Mouse (Mus musculus) heart, adult 11 months (tissue): ENCODE measurements at regions not wholly inside any gene's neighbourhood (a gene's known extent, or its start where the extent isn't known, plus 50 kb on each side); places are given as distances from the start of the nearest gene placed in this dataset.
A peak's percentile ranks its signal among the peaks of the same experiment; 100 is the strongest.

ENCODE experiments used
- DNase-seq: peaks from one replicate; pipeline ENCODE4 v3.0.0; 2022

GRCm38 (mm10) chr16:77537351-77537750 lies 64.5 kb downstream of the Gm11146 start:
- no peak for DNase-seq

DNA sequence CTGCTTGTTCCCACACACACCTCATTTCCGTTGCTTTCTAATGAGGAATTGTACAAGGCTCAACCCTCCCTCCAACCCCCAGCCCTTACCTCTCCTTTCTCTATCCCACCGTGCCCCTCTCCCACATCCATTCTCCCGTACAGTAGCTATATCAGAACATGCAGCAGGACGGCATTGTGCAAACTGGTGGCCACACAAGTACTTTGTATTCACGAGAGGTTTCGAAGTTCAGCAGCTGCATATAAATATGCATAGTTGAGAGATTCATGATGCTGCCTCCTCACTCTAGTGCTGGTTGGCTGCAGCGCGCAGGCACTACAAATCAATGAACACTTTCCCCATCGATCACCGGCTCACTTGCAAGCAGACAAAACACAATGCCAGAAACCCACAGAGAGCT lies 65.1 kb downstream of the Gm11146 start:
- no peak for DNase-seq

- no peak for DNase-seq
Observed at GRCm38 (mm10) chr16:77536314-77536713, 65.6 kb downstream of the Gm11146 start.

DNA sequence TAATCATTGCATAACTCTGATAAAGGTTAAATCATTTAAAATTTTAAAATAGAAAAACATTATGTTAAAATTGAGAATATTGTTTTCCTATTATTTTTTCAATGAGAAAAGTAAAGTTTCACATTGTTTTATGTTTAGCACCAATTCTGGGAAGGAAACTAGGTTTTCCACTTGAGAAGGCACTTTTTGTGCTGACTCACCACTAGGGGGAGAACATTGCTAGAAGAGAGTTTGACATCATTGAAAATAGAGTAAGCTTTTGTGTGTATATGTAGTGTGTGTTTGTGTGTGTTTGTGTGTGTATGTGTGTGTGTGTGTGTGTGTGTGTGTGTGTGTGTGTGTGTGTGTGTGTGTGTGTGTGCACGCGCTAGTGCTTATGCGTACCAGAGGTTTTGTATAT lies 66.9 kb downstream of the Gm11146 start:
- DNase-seq, result no peak

DNA sequence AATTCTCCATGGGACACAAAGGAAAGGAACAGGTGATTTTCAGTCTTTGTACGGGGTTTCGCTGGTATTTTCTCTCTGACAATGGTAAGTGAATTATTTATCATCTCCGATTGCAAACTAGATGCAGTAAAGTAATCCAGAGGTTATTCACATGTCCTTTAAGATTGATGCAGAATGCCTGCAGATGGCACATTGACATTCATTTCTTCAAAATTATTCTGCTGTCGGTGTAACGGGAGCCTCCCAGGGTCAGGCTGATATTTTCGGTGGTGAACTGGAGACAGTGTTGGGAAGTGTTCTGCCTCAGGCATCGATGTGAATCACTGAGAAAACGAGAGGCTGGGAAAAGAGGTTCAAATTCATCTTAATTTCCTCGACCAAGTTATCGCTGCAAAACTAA lies 70.3 kb downstream of the Gm11146 start:
- no peak for DNase-seq

DNA sequence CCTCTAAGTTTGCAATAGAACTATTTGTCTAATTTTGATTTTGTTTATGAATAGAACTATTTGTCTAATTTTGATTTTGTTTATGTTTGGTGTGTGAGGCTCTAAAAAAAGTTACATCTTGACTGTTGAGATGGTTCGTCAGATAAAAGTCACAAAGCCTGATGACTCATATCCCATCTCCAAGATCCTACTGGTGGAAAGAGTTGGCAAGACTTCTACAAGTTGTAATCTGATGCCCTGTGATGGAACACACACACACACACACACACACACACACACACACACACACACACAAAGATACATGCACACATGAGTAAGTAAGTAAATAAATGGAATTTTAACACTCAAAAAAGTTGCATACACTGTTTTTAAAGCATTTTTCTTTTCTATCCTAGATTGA lies 73.9 kb downstream of the Gm11146 start:
- no peak for DNase-seq

- no peak for DNase-seq
Observed at GRCm38 (mm10) chr16:77514606-77515005, 87.3 kb downstream of the Gm11146 start.

- DNase-seq, result no peak
Observed at GRCm38 (mm10) chr16:77503556-77503955, 98.3 kb downstream of the Gm11146 start.

DNA sequence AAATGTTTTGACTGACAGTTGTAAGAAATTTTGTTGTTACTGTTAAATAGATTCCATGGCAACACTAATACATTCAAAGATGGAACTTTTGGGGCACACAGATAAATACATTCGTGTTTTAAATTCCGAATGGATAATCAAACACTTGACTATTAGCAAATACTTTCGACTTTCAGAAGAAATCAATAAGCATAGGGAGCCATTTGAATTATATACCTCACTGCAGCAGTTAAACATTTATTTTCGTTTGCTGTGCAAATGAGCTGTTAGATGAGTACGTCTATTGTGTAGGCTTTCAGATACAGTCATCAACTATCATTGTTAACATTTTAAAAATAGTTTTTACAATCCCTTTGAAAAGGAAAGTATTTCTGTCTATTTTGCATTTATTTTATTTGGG lies 99.0 kb downstream of the Gm11146 start:
- no peak for DNase-seq

GRCm38 (mm10) chr16:77502026-77502425 lies 99.9 kb downstream of the Gm11146 start:
- no peak for DNase-seq

- DNase-seq, result no peak
Observed at GRCm38 (mm10) chr16:77500981-77501380, 100.9 kb downstream of the Gm11146 start.

- DNase-seq, result peak; percentile 95
Observed at GRCm38 (mm10) chr16:77500413-77500812, 101.5 kb downstream of the Gm11146 start.

DNA sequence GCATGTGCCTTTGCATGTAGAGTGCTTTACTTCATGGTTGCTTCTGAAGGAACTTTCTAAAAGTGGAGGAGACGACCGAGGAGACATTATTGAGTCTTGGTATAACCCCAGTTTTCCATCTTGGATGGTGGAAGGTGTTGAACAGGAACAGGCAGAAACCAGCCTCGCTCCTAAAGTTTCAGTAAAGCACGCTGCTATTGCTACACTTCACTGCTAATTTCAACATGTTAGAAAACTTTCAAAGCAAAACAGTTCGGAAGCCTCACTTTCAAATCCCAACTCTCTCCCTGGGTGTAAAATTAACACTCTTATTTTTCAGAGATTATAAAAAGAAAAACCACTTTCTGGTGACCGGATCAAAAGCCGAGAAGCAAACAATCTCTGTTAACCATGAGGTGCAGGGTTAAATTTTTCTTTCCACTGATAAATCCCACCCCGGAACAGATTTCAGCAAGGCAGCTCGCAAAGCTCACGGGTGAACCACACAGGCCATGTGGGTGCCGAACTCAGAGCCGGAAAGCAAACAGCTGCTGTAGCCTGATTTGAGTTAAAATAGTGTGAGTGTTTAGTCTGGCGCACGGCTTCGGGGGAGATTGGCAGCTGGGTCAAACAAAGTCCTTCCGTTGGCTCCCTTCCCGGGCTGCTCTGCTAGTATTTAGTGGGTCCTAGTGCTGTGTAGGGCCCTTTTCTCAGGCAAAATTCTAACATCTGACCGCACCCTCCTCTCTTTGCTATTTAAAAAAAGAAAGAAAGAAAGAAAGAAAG lies 102.2 kb downstream of the Gm11146 start:
- peak; percentile 99 for DNase-seq

DNA sequence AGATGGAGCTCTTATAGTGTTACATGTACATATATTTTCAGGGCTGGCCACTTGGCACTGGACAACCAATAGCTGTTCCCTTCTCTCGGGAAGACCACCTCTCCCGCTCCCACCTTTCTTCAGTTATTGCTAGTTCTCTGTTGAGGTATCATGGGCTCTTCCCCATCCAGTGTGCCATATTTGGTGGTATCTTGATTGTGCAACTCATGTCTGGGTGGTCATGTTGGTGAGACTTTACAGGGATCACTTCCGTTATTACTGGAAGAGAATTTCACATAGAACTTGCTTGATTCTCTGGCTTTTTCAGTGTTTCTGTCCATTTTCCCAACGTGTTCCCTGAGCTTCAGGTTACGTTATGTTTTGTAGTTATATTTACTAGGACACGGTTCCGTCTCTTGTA lies 106.6 kb downstream of the Gm11146 start:
- no peak for DNase-seq

GRCm38 (mm10) chr16:77494042-77494441 lies 107.9 kb downstream of the Gm11146 start:
- DNase-seq, result no peak

- DNase-seq, result no peak
Observed at GRCm38 (mm10) chr16:77488155-77488554, 113.7 kb downstream of the Gm11146 start.

- no peak for DNase-seq
Observed at GRCm38 (mm10) chr16:77479812-77480211, 122.1 kb downstream of the Gm11146 start.

GRCm38 (mm10) chr16:77471868-77472267 lies 130.0 kb downstream of the Gm11146 start:
- DNase-seq, result no peak

DNA sequence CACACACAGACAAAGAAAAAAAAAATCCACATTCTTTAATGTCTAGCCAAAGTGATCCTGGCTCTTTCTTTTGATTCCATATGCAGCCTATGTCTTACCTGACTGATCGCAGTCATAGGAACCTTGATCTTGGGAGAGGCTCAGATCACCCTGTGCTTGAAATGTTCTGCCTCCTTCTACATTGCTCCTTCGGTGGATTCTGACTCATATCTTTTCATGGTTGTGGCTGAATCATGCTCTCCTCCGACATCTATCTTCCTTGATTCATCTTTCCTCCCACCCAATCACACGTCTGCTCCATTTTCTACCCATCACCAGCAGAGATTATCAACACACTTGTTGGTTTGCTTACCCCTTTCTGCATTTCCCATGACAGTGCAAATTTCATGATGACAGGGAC lies 132.0 kb downstream of the Gm11146 start:
- DNase-seq, result no peak

GRCm38 (mm10) chr16:77469328-77469875 lies 132.5 kb downstream of the Gm11146 start:
- no peak for DNase-seq

DNA sequence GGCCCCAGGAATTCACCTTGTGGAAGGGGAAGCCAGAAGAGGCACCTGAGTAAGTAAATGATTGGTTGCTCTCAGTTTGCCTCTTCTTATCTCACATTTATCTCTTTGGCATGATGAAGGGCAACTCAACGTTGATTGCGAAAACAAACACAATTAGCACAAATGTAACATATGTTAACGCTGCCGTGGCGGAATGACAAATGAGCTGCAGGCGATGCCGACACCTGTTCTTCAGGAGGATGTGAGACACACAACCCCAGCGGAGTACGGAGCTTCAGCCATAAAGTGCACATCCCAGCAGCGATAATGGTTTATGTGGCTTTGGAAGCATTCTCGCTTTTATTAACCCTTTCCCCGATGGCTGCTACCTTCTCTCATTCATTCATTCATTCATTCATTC lies 134.7 kb downstream of the Gm11146 start:
- no peak for DNase-seq

DNA sequence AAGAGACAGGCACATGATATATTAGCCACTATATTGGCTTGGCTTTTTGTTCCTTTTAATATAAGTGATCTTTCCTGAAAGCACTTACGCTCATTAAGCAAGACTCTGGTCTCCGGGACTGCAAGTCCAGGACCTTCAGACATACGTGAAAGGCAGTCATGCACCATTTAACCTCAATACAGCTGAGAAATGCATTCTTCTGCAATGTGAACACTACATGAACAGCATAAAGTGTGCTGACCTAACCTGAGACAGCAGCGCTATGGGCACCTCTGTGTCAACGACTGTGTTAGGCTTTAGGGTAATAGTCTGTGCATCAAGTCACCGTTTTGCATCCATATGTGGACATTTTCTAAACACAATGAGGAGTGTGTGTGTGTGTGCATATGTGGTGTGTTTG lies 137.3 kb downstream of the Gm11146 start:
- no peak for DNase-seq

DNA sequence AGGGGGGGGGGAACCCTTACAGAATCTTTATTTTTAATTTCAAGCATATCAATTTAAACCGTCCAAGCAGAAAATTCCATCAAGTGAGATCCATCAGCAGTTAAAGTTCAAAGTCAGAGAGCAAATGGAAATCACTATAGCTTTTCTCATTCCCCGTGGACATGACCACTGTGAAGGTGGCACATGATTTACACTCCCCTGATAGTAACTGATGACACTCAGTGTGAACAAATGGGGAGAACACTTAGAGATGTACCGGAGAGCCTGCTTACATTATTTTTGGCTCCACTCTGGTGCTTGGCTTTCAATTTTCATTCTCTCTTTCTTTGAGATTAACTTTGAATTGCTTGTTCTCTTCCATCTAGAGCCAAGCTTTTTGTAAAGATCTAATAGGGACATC lies 140.0 kb downstream of the Gm11146 start:
- DNase-seq, result no peak

GRCm38 (mm10) chr16:77461459-77461858 lies 140.4 kb downstream of the Gm11146 start:
- no peak for DNase-seq

GRCm38 (mm10) chr16:77459651-77460050 lies 142.2 kb downstream of the Gm11146 start:
- no peak for DNase-seq
